Comparison of ENCODE assay signal across 9 mouse cellular contexts in genomic region chr5:110635951-110636707, GRCm38 (mm10). TPM values are rescaled to one million over a fixed set of nuclear protein-coding genes. Genes with fewer than 3 reads are reported as not detected.
DNase-seq lines count a peak whose midpoint lies in the region; ATAC-seq lines count a peak whose summit lies in the region.
"Had no signal": no experiment of that assay in that cellular context is flagged by ENCODE, and none has a peak within 500 bp of the region (broad histone marks: within the 10 kb centered on the region; RNA-seq: fewer than 3 reads in every experiment).

No protein-coding gene starts in this region.

- H3K9me3 ChIP-seq in forebrain, embryonic 12.5 days, result no peaks in the 10 kb centered on the region
- no peaks in the 10 kb centered on the region for H3K9me3 ChIP-seq in forebrain, embryonic 10.5 days
- H3K9me3 ChIP-seq in neural tube, embryonic 13.5 days, result no peaks in the 10 kb centered on the region
- no peaks in the 10 kb centered on the region for H3K9me3 ChIP-seq in hindbrain, embryonic 14.5 days (ENCODE audit: control insufficient read depth, low read length)
- H3K9me3 ChIP-seq: megakaryocyte, embryonic 14.5 days had no signal

- no peak for DNase-seq in forebrain, embryonic 10.5 days (ENCODE audit: extremely low spot score, low spot score)
- DNase-seq in neural tube, embryonic 10.5 days (ENCODE audit: extremely low spot score, low spot score), result no peak
- DNase-seq in hindbrain, embryonic 14.5 days (ENCODE audit: low spot score), result peak; percentile 80
- DNase-seq in retina, postnatal 1 day, result peak; percentile 64
- no peak for DNase-seq in layer of hippocampus, adult 8-10 months (ENCODE audit: low spot score in 2 of 2)
- DNase-seq in left cerebral cortex, adult 8-10 months (ENCODE audit: low spot score in 2 of 2), result no peak

- no peak overlapping the region for H3K27ac ChIP-seq in forebrain, embryonic 12.5 days
- H3K27ac ChIP-seq in forebrain, embryonic 10.5 days, result no peak overlapping the region
- no peak overlapping the region for H3K27ac ChIP-seq in neural tube, embryonic 13.5 days (replicated peaks)
- no peak overlapping the region for H3K27ac ChIP-seq in hindbrain, embryonic 14.5 days

- 0 out of 2 replicates have a peak, but pooled peaks cover 2% of the 10 kb centered on the region for H3K4me1 ChIP-seq in forebrain, embryonic 12.5 days
- H3K4me1 ChIP-seq in forebrain, embryonic 10.5 days, result peaks cover 5% of the 10 kb centered on the region
- H3K4me1 ChIP-seq in neural tube, embryonic 13.5 days (replicated peaks), result 0 out of 2 replicates have a peak, but pooled peaks cover 3% of the 10 kb centered on the region
- H3K4me1 ChIP-seq in hindbrain, embryonic 14.5 days (replicated peaks; ENCODE audit: control insufficient read depth, insufficient read depth, low read length), result no peaks in the 10 kb centered on the region

- WGBS in forebrain, embryonic 12.5 days, result 41% methylated on average over 6 of the region's 6 CpGs
- WGBS in forebrain, embryonic 10.5 days, result 47% methylated on average over 6 of the region's 6 CpGs
- WGBS in neural tube, embryonic 13.5 days, result 47% methylated on average over 6 of the region's 6 CpGs
- WGBS in hindbrain, embryonic 14.5 days, result 46% methylated on average over 6 of the region's 6 CpGs

- no peak overlapping the region for H3K4me2 ChIP-seq in forebrain, embryonic 12.5 days
- H3K4me2 ChIP-seq in neural tube, embryonic 13.5 days, result no peak overlapping the region
- H3K4me2 ChIP-seq in hindbrain, embryonic 14.5 days (replicated peaks), result no peak overlapping the region

- ATAC-seq in forebrain, embryonic 12.5 days (ENCODE audit: low FRiP score), result peak; percentile 44
- ATAC-seq in neural tube, embryonic 13.5 days (ENCODE audit: low read depth), result 0 out of 2 replicates have a peak, but pooled peaks have one; percentile 23
- ATAC-seq in hindbrain, embryonic 14.5 days (ENCODE audit: low FRiP score), result peak; percentile 34; the same call in 1 of the 2 replicates

- peaks cover 5% of the 10 kb centered on the region; the same call in 1 of the 2 replicates for H3K27me3 ChIP-seq in forebrain, embryonic 12.5 days
- peaks cover 24% of the 10 kb centered on the region; the same call in 1 of the 2 replicates for H3K27me3 ChIP-seq in forebrain, embryonic 10.5 days (ENCODE audit: poor library complexity, severe bottlenecking)
- peaks cover 8% of the 10 kb centered on the region for H3K27me3 ChIP-seq in neural tube, embryonic 13.5 days
- H3K27me3 ChIP-seq in hindbrain, embryonic 14.5 days (ENCODE audit: control insufficient read depth, insufficient read depth, low read length), result no peaks in the 10 kb centered on the region

- no peak overlapping the region for H3K4me3 ChIP-seq in forebrain, embryonic 12.5 days (replicated peaks)
- no peak overlapping the region for H3K4me3 ChIP-seq in forebrain, embryonic 10.5 days
- H3K4me3 ChIP-seq in neural tube, embryonic 13.5 days, result no peak overlapping the region
- H3K4me3 ChIP-seq in hindbrain, embryonic 14.5 days (replicated peaks; ENCODE audit: low read length), result no peak overlapping the region
- H3K4me3 ChIP-seq: megakaryocyte, embryonic 14.5 days had no signal

- no peaks in the 10 kb centered on the region for H3K36me3 ChIP-seq in forebrain, embryonic 12.5 days (replicated peaks)
- no peaks in the 10 kb centered on the region for H3K36me3 ChIP-seq in forebrain, embryonic 10.5 days (replicated peaks)
- H3K36me3 ChIP-seq in neural tube, embryonic 13.5 days, result no peaks in the 10 kb centered on the region
- H3K36me3 ChIP-seq in hindbrain, embryonic 14.5 days (replicated peaks; ENCODE audit: control insufficient read depth, insufficient read depth), result no peaks in the 10 kb centered on the region

- H3K9ac ChIP-seq in forebrain, embryonic 12.5 days, result no peak overlapping the region
- no peak overlapping the region for H3K9ac ChIP-seq in neural tube, embryonic 13.5 days
- H3K9ac ChIP-seq in hindbrain, embryonic 14.5 days, result no peak overlapping the region

RNA-seq across cellular contexts. Expression of gene Noc4l, which starts 17.1 kb away (rescaled TPM):
- 58.3 and 61.1 TPM in 2 replicates for polyA plus RNA-seq in forebrain, embryonic 12.5 days (2016; fragmentation: Nextera tagmentation; extraction: Ambion mirVana)
- 100 and 102 TPM in 2 replicates for polyA plus RNA-seq in forebrain, embryonic 10.5 days (2016; fragmentation: Nextera tagmentation; extraction: Ambion mirVana)
- 38.4 and 47.3 TPM in 2 replicates for polyA plus RNA-seq in neural tube, embryonic 13.5 days (2015; fragmentation: Nextera tagmentation; extraction: Ambion mirVana)
- 32.8 and 33.9 TPM in 2 replicates for polyA plus RNA-seq in hindbrain, embryonic 14.5 days (2014; fragmentation: Nextera tagmentation; extraction: Ambion mirVana)
- 10 to 100 TPM; 20.9 to 26.9 (median 23.7) TPM for total RNA-seq in layer of hippocampus, adult 8-10 months (2022)
- total RNA-seq in left cerebral cortex, adult 8-10 months (2022), result 10 to 100 TPM; 20.0 to 31.3 (median 24.7) TPM

RNA-seq across cellular contexts. Expression of gene Ddx51, which starts 17.1 kb away (rescaled TPM):
- 31.7 and 33.8 TPM in 2 replicates for polyA plus RNA-seq in forebrain, embryonic 12.5 days (2016; fragmentation: Nextera tagmentation; extraction: Ambion mirVana)
- 30.3 and 31.4 TPM in 2 replicates for polyA plus RNA-seq in forebrain, embryonic 10.5 days (2016; fragmentation: Nextera tagmentation; extraction: Ambion mirVana)
- 16.7 and 22.0 TPM in 2 replicates for polyA plus RNA-seq in neural tube, embryonic 13.5 days (2015; fragmentation: Nextera tagmentation; extraction: Ambion mirVana)
- 20.4 and 21.4 TPM in 2 replicates for polyA plus RNA-seq in hindbrain, embryonic 14.5 days (2014; fragmentation: Nextera tagmentation; extraction: Ambion mirVana)
- 10 to 100 TPM; 25.2 to 31.6 (median 28.7) TPM for total RNA-seq in layer of hippocampus, adult 8-10 months (2022)
- 10 to 100 TPM; 21.6 to 24.5 (median 22.8) TPM for total RNA-seq in left cerebral cortex, adult 8-10 months (2022)

Comparison
In these comparisons a context has a peak if more than half of its experiments do, and no peak if none do; other contexts are left out.
1. DNase-seq: peak in hindbrain, embryonic 14.5 days (single experiment) and retina, postnatal 1 day (single experiment); none in forebrain, embryonic 10.5 days (single experiment), neural tube, embryonic 10.5 days (single experiment), layer of hippocampus, adult 8-10 months (0 of 2) and left cerebral cortex, adult 8-10 months (0 of 2).
2. Peak in every context shown above with its lines, with median percentiles within 50 percentile points of each other: ATAC-seq.